Mouse (Mus musculus) heart, embryonic 15.5 days (tissue): ENCODE results near the gene Nptn. TPM values are rescaled to one million over a fixed set of nuclear protein-coding genes. Genes with fewer than 3 reads are reported as not detected.

ENCODE experiments used
- ATAC-seq: fragments of 200-750 bp; cut with Nextera tagmentation; replicated peaks from 2 replicates; pipeline ENCODE4 v1.8.0; 2017; ENCODE audit warnings: low read depth, moderate TSS enrichment; ENCODE audit not compliant: insufficient number of reproducible peaks, insufficient read depth, low FRiP score
- H3K27ac ChIP-seq: fragments of 300-500 bp; sonication (generic); 2 replicates; pipeline ENCODE4 v1.5.1; 2015; ENCODE audit warnings: mild to moderate bottlenecking, inconsistent platforms
- H3K27me3 ChIP-seq: fragments of 300-500 bp; sonication (generic); 2 replicates; pipeline ENCODE4 v1.6.1; 2015; ENCODE audit warnings: inconsistent platforms
- H3K36me3 ChIP-seq: fragments of 300-500 bp; sonication (generic); 2 replicates; pipeline ENCODE4 v1.6.1; 2015; ENCODE audit warnings: mild to moderate bottlenecking, inconsistent platforms
- H3K4me1 ChIP-seq: fragments of 300-500 bp; sonication (generic); replicated peaks from 2 replicates; pipeline ENCODE4 v1.6.1; 2015; ENCODE audit warnings: inconsistent platforms
- H3K4me2 ChIP-seq: fragments of 300-500 bp; sonication (generic); 2 replicates; pipeline ENCODE4 v1.6.1; 2015; ENCODE audit warnings: inconsistent platforms, mild to moderate bottlenecking, moderate library complexity
- H3K4me3 ChIP-seq: fragments of 300-500 bp; sonication (generic); 2 replicates; pipeline ENCODE4 v1.5.1; 2015; ENCODE audit warnings: mild to moderate bottlenecking, inconsistent platforms
- H3K9ac ChIP-seq: fragments of 300-500 bp; sonication (generic); 2 replicates; pipeline ENCODE4 v1.6.1; 2015; ENCODE audit warnings: mild to moderate bottlenecking, inconsistent platforms
- H3K9me3 ChIP-seq: fragments of 300-500 bp; sonication (generic); replicated peaks from 2 replicates; pipeline ENCODE4 v1.6.1; 2016; ENCODE audit warnings: inconsistent platforms
- WGBS: fragments of 180-500 bp; shearing (Covaris S2); methylation state at CpG from one replicate; pipeline ENCODE4 v1.1.7; 2015; ENCODE audit warnings: mixed read lengths; 5-methylcytosine and 5-hydroxymethylcytosine counted together
- polyA plus RNA-seq: library from polyadenylated mRNA; unstranded; fragments of >200 nt; fragmentation: Nextera tagmentation; extraction: Ambion mirVana; gene quantifications from 2 replicates; pipeline ENCODE4 v1.2.1, GENCODE M21; 2015

Nptn gene
- polyA plus RNA-seq, 1 experiment from 2014 or later: 103 TPM

GRCm38 (mm10) chr9:58672474-58672873 is 90.4 kb downstream of the Nptn start:
- H3K27me3 ChIP-seq: no peaks in the 10 kb centered on the region
- no peaks in the 10 kb centered on the region for H3K9me3 ChIP-seq
- no peaks in the 10 kb centered on the region for H3K36me3 ChIP-seq
- no peak overlapping the region for H3K4me2 ChIP-seq
- ATAC-seq: no peak
- peaks cover 23% of the 10 kb centered on the region for H3K4me1 ChIP-seq
- no peak overlapping the region for H3K27ac ChIP-seq
- WGBS: 17% methylated on average over 4 of the region's 4 CpGs
- H3K9ac ChIP-seq: no peak overlapping the region
- no peak overlapping the region for H3K4me3 ChIP-seq

DNA sequence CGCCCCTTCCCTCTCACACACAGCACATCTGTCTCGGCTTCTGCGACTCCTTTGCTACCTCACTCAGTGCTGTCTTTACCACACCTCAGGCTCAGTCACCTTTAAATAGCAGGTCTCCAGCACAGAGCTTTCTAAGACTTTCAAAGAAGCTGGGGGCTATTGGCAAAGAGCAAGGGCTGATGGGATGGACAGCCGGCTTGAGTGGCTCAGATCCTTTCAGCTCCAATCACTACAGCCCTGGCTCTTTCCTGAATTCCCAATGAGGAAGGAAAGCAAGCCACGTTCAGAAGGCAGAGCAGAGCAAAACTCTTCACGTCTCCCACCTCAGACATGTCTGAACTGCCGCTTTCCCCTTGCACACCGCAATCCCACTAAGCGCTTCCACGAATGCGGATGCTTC is 92.7 kb downstream of the Nptn start:
- no peak for ATAC-seq
- 74% methylated on average over 11 of the region's 11 CpGs for WGBS

GRCm38 (mm10) chr9:58675371-58675770 is 93.3 kb downstream of the Nptn start:
- 38% methylated on average over 6 of the region's 6 CpGs for WGBS
- peaks cover 11% of the 10 kb centered on the region for H3K4me1 ChIP-seq
- ATAC-seq: no peak; the same call in 1 of the 2 replicates

More for the DNA sequence above, 92.7 kb downstream of the Nptn start:
- no peaks in the 10 kb centered on the region for H3K9me3 ChIP-seq
- no peaks in the 10 kb centered on the region for H3K36me3 ChIP-seq
- peaks cover 11% of the 10 kb centered on the region for H3K4me1 ChIP-seq
- H3K9ac ChIP-seq: no peak overlapping the region
- no peak overlapping the region for H3K27ac ChIP-seq
- no peak overlapping the region for H3K4me2 ChIP-seq
- no peaks in the 10 kb centered on the region for H3K27me3 ChIP-seq
- no peak overlapping the region for H3K4me3 ChIP-seq

GRCm38 (mm10) chr9:58681411-58681810 is 99.4 kb downstream of the Nptn start:
- Histone ChIP-seq H3K27ac (no peak overlapping the region), H3K9me3 (no peaks in the 10 kb centered on the region), H3K4me3 (no peak overlapping the region), H3K27me3 (no peaks in the 10 kb centered on the region), H3K36me3 (no peaks in the 10 kb centered on the region), H3K4me1 (no peaks in the 10 kb centered on the region), H3K9ac (no peak overlapping the region), H3K4me2 (no peak overlapping the region)
- 52% methylated on average over 2 of the region's 2 CpGs for WGBS
- ATAC-seq: no peak

More at GRCm38 (mm10) chr9:58675371-58675770, 93.3 kb downstream of the Nptn start:
- Histone ChIP-seq H3K27me3 (no peaks in the 10 kb centered on the region), H3K36me3 (no peaks in the 10 kb centered on the region), H3K9me3 (no peaks in the 10 kb centered on the region), H3K27ac (no peak overlapping the region), H3K4me2 (no peak overlapping the region), H3K4me3 (no peak overlapping the region), H3K9ac (no peak overlapping the region)

DNA sequence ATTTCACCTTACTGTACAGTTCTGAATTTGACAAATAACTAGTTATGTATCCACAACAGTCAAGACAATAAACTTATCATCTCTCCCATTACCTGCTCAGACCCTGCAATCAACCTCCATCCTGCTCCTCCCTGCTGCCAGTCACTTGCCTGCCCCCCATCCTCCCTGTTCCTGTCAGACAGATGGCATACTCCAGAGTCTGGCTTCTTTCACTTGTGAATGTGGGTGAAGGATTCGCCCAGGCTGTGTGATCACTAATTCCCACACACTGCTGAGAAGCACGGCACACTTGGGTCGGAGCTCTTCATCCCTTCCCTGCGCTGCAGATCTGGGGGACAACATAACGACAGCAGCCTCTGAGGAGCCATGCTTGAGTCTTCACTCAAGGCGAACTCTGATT is 100.1 kb downstream of the Nptn start:
- H3K4me1 ChIP-seq: no peaks in the 10 kb centered on the region
- no peaks in the 10 kb centered on the region for H3K36me3 ChIP-seq
- ATAC-seq: no peak
- H3K9ac ChIP-seq: no peak overlapping the region
- no peaks in the 10 kb centered on the region for H3K9me3 ChIP-seq
- H3K4me3 ChIP-seq: no peak overlapping the region
- 60% methylated on average over 6 of the region's 6 CpGs for WGBS
- no peak overlapping the region for H3K27ac ChIP-seq
- no peak overlapping the region for H3K4me2 ChIP-seq
- no peaks in the 10 kb centered on the region for H3K27me3 ChIP-seq

DNA sequence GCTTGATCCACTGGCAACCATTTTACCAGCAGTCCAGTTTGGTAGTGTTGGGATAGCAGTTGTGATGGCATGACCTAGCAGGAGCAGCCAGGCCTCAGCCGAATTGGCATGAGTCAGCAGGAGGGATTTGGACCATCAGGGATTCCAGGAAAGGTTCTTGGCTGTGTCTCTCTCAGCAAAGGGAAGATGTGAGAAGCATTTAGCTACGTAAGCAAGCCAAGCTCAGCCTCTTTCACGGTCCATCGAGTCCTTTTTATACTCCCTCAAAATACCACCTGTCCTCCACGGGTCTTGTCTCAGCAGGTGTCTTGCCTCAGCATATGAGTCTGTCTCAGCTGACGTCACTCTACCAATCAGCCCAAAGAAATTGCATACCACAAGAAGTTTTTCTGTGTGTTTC is 101.3 kb downstream of the Nptn start:
- H3K36me3 ChIP-seq: no peaks in the 10 kb centered on the region
- 64% methylated on average over 6 of the region's 6 CpGs for WGBS
- ATAC-seq: no peak
- H3K4me3 ChIP-seq: no peak overlapping the region
- no peak overlapping the region for H3K4me2 ChIP-seq
- no peak overlapping the region for H3K9ac ChIP-seq
- no peaks in the 10 kb centered on the region for H3K4me1 ChIP-seq
- H3K9me3 ChIP-seq: no peaks in the 10 kb centered on the region
- no peaks in the 10 kb centered on the region for H3K27me3 ChIP-seq
- no peak overlapping the region for H3K27ac ChIP-seq

DNA sequence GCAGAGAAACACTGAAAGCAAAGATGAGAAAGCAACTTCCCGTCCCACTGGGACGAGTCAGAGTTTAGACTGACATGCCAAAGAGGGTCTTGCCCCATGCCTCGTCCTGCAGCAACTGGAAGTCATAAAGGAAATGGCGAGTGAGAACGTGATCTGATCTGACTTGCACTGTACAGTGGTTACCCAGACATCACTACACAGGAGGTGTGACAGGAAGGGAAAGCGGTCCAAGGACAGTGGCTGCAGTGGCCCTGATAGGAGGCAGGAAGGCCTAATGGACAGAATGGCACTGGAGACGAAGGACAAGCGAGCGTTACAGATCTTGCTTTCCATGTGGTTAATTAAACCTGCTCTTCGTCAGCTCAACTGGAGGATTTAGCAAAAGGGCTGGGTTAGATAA is 103.2 kb downstream of the Nptn start:
- Histone ChIP-seq H3K4me3 (no peak overlapping the region), H3K9ac (no peak overlapping the region), H3K36me3 (no peaks in the 10 kb centered on the region), H3K27ac (no peak overlapping the region), H3K9me3 (no peaks in the 10 kb centered on the region), H3K27me3 (no peaks in the 10 kb centered on the region), H3K4me2 (no peak overlapping the region), H3K4me1 (no peaks in the 10 kb centered on the region)
- WGBS: 69% methylated on average over 10 of the region's 10 CpGs
- no peak for ATAC-seq

GRCm38 (mm10) chr9:58688076-58688475 is 106.0 kb downstream of the Nptn start:
- H3K27me3 ChIP-seq: no peaks in the 10 kb centered on the region
- ATAC-seq: no peak
- WGBS: 81% methylated on average over 4 of the region's 4 CpGs

GRCm38 (mm10) chr9:58690701-58691100 is 108.7 kb downstream of the Nptn start:
- ATAC-seq: no peak
- no peak overlapping the region for H3K4me2 ChIP-seq
- H3K9ac ChIP-seq: no peak overlapping the region
- H3K27ac ChIP-seq: no peak overlapping the region
- no peaks in the 10 kb centered on the region for H3K9me3 ChIP-seq
- peaks cover 5% of the 10 kb centered on the region for H3K4me1 ChIP-seq
- H3K4me3 ChIP-seq: no peak overlapping the region
- WGBS: 78% methylated on average over 4 of the region's 4 CpGs
- H3K36me3 ChIP-seq: no peaks in the 10 kb centered on the region
- no peaks in the 10 kb centered on the region for H3K27me3 ChIP-seq

More at GRCm38 (mm10) chr9:58688076-58688475, 106.0 kb downstream of the Nptn start:
- Histone ChIP-seq H3K4me3 (no peak overlapping the region), H3K27ac (no peak overlapping the region), H3K9ac (no peak overlapping the region), H3K4me1 (peaks cover 5% of the 10 kb centered on the region), H3K9me3 (no peaks in the 10 kb centered on the region), H3K4me2 (no peak overlapping the region), H3K36me3 (no peaks in the 10 kb centered on the region)

DNA sequence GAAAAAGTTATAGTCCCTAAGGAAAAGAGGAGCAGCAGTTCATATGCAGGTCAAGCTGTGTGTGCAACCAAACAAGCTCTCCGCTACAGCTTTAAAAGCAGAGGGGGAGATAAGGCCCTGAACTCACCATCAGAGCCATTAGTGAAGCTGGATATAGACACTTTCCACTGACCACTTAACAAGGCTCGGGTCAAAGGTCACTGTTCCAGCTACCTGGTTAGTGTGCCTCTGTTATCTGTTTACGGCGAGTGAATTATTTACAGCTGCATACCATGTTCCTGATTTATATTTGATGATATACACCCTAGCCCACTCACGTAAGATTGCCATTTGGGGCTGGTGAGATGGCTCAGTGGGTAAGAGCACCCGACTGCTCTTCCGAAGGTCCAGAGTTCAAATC is 109.4 kb downstream of the Nptn start:
- Histone ChIP-seq H3K4me1 (peaks cover 5% of the 10 kb centered on the region), H3K27ac (no peak overlapping the region), H3K9ac (no peak overlapping the region), H3K27me3 (no peaks in the 10 kb centered on the region), H3K36me3 (no peaks in the 10 kb centered on the region), H3K9me3 (no peaks in the 10 kb centered on the region), H3K4me3 (no peak overlapping the region), H3K4me2 (no peak overlapping the region)
- WGBS: 72% methylated on average over 7 of the region's 7 CpGs
- ATAC-seq: no peak

DNA sequence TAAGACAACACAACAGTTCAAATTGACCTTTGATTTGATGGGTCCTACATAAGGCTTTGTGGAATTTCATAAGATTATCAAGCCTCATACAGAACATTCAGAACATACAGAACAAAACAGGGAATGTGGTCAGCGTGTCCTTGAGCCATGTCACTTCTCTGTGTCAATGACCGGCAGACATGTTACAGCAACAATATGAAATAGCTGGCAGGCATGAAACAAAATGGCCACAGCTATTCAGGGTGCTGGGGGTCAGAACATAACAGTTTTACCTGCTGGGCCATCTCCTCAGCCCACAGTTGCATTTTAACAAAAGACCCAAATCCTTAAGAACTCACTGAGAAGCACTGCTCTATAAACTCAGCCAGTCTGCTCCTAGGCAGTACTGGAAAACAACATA is 116.4 kb downstream of the Nptn start:
- ATAC-seq: no peak
- Histone ChIP-seq H3K27ac (no peak overlapping the region), H3K27me3 (no peaks in the 10 kb centered on the region), H3K4me1 (no peaks in the 10 kb centered on the region), H3K4me3 (no peak overlapping the region), H3K9ac (no peak overlapping the region), H3K9me3 (no peaks in the 10 kb centered on the region), H3K4me2 (no peak overlapping the region), H3K36me3 (no peaks in the 10 kb centered on the region)
- WGBS: 82% methylated on average over 2 of the region's 2 CpGs

DNA sequence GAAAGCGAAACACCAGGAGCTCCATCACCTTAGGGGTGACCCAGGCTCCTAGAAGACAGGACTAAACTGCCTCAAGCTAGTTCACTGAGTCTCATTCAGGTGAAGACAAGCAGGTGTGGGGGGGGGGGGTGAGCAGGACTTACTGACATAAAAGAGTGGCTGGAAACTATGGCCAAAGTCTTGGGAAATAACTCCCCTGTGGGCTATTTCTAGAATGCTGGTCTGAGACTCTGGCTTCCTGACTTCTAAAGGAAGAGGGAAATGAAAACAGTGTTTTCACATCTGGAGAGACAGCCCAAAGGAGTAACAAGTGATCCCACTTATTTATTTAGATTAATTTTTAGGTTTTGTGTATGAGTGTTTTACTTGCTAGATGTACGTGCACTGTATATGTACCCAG is 119.7 kb downstream of the Nptn start:
- no peak for ATAC-seq

More for the DNA sequence above, 119.7 kb downstream of the Nptn start:
- Histone ChIP-seq H3K36me3 (no peaks in the 10 kb centered on the region), H3K27ac (no peak overlapping the region), H3K27me3 (no peaks in the 10 kb centered on the region), H3K4me3 (no peak overlapping the region), H3K9me3 (no peaks in the 10 kb centered on the region), H3K4me1 (no peaks in the 10 kb centered on the region), H3K4me2 (no peak overlapping the region), H3K9ac (no peak overlapping the region)
- 90% methylated on average over 2 of the region's 2 CpGs for WGBS
